Mouse (Mus musculus) hindbrain, embryonic 16.5 days (tissue): ENCODE results near the gene Ofcc1. TPM values are rescaled to one million over a fixed set of nuclear protein-coding genes. Genes with fewer than 3 reads are reported as not detected.

Source experiments
- ATAC-seq: fragments of 200-750 bp; cut with Nextera tagmentation; 2 replicates; pipeline ENCODE4 v1.8.0; 2017; ENCODE audit warnings: moderate TSS enrichment, moderate library complexity
- H3K27ac ChIP-seq: fragments of 300-500 bp; sonication (generic); 2 replicates; pipeline ENCODE4 v1.5.1; 2014; ENCODE audit warnings: low read depth, mild to moderate bottlenecking, control low read depth, low read length, moderate library complexity
- H3K27me3 ChIP-seq: fragments of 300-500 bp; sonication (generic); replicated peaks from 2 replicates; pipeline ENCODE4 v1.6.1; 2014; ENCODE audit warnings: low read length; ENCODE audit not compliant: control insufficient read depth, insufficient read depth
- H3K36me3 ChIP-seq: fragments of 300-500 bp; sonication (generic); 2 replicates; pipeline ENCODE4 v1.6.1; 2014; ENCODE audit warnings: mild to moderate bottlenecking, low read length, moderate library complexity, mixed read lengths; ENCODE audit not compliant: control insufficient read depth, insufficient read depth
- H3K4me1 ChIP-seq: fragments of 300-500 bp; sonication (generic); 2 replicates; pipeline ENCODE4 v1.6.1; 2014; ENCODE audit warnings: low read depth, low read length; ENCODE audit not compliant: control insufficient read depth, insufficient read depth
- H3K4me2 ChIP-seq: fragments of 300-500 bp; sonication (generic); 2 replicates; pipeline ENCODE4 v1.6.1; 2014; ENCODE audit warnings: mild to moderate bottlenecking, low read length, control low read depth, moderate library complexity
- H3K4me3 ChIP-seq: fragments of 300-500 bp; sonication (generic); 2 replicates; pipeline ENCODE4 v1.5.1; 2014; ENCODE audit warnings: mild to moderate bottlenecking, low read length, control low read depth, moderate library complexity
- H3K9ac ChIP-seq: fragments of 300-500 bp; sonication (generic); 2 replicates; pipeline ENCODE4 v1.6.1; 2014; ENCODE audit warnings: low read depth, mild to moderate bottlenecking, control low read depth, low read length, moderate library complexity
- H3K9me3 ChIP-seq: fragments of 300-500 bp; sonication (generic); 2 replicates; pipeline ENCODE4 v1.6.1; 2014; ENCODE audit warnings: mild to moderate bottlenecking, low read length, moderate library complexity; ENCODE audit not compliant: control insufficient read depth
- WGBS: fragments of 180-500 bp; shearing (Covaris S2); extraction: QIAGEN DNeasy Blood & Tissue Kit; methylation state at CpG from one replicate; pipeline ENCODE4 v1.1.7; 2014; 5-methylcytosine and 5-hydroxymethylcytosine counted together
- polyA plus RNA-seq: library from polyadenylated mRNA; unstranded; fragments of >200 nt; fragmentation: Nextera tagmentation; extraction: Ambion mirVana; gene quantifications from 2 replicates; pipeline ENCODE4 v1.2.1, GENCODE M21; 2015

The Ofcc1 gene
- polyA plus RNA-seq, 1 experiment from 2014 or later, result not detected

- 88% methylated on average over 6 of the region's 6 CpGs for WGBS
- Histone ChIP-seq H3K4me3 (no peak overlapping the region), H3K9me3 (no peaks in the 10 kb centered on the region), H3K27me3 (no peaks in the 10 kb centered on the region), H3K27ac (no peak overlapping the region), H3K9ac (no peak overlapping the region), H3K36me3 (no peaks in the 10 kb centered on the region), H3K4me1 (no peaks in the 10 kb centered on the region), H3K4me2 (no peak overlapping the region)
- no peak for ATAC-seq
Measured at GRCm38 (mm10) chr13:40320814-40321525, 40.3 kb downstream of the Ofcc1 start.

- H3K4me2 ChIP-seq, result no peak overlapping the region
- H3K36me3 ChIP-seq, result no peaks in the 10 kb centered on the region
- ATAC-seq, result no peak
- H3K4me1 ChIP-seq, result no peaks in the 10 kb centered on the region
- H3K4me3 ChIP-seq, result no peak overlapping the region
- 96% methylated on average over 2 of the region's 2 CpGs for whole genome bisulfite sequencing
- no peaks in the 10 kb centered on the region for H3K9me3 ChIP-seq
- no peak overlapping the region for H3K27ac ChIP-seq
- H3K9ac ChIP-seq, result no peak overlapping the region
- H3K27me3 ChIP-seq, result no peaks in the 10 kb centered on the region
Measured at GRCm38 (mm10) chr13:40317731-40318130, 43.5 kb downstream of the Ofcc1 start.

GRCm38 (mm10) chr13:40315158-40315792 lies 46.0 kb downstream of the Ofcc1 start:
- WGBS, result 79% methylated on average over 4 of the region's 4 CpGs
- H3K36me3 ChIP-seq, result no peaks in the 10 kb centered on the region
- H3K27me3 ChIP-seq, result no peaks in the 10 kb centered on the region
- no peak overlapping the region for H3K4me3 ChIP-seq
- H3K27ac ChIP-seq, result no peak overlapping the region
- H3K9me3 ChIP-seq, result no peaks in the 10 kb centered on the region
- H3K4me2 ChIP-seq, result no peak overlapping the region
- H3K4me1 ChIP-seq, result no peaks in the 10 kb centered on the region
- ATAC-seq, result no peak
- no peak overlapping the region for H3K9ac ChIP-seq

- H3K27me3 ChIP-seq, result no peaks in the 10 kb centered on the region
- H3K27ac ChIP-seq, result no peak overlapping the region
- no peak overlapping the region for H3K9ac ChIP-seq
- no peaks in the 10 kb centered on the region for H3K4me1 ChIP-seq
- 83% methylated on average over 2 of the region's 2 CpGs for WGBS
- H3K36me3 ChIP-seq, result no peaks in the 10 kb centered on the region
- ATAC-seq, result no peak
- no peak overlapping the region for H3K4me2 ChIP-seq
- no peaks in the 10 kb centered on the region for H3K9me3 ChIP-seq
- H3K4me3 ChIP-seq, result no peak overlapping the region
Measured at GRCm38 (mm10) chr13:40292891-40293290, 68.4 kb downstream of the Ofcc1 start.

GRCm38 (mm10) chr13:40290846-40291245 lies 70.4 kb downstream of the Ofcc1 start:
- no peak overlapping the region for H3K4me2 ChIP-seq
- H3K9ac ChIP-seq, result no peak overlapping the region
- no peaks in the 10 kb centered on the region for H3K27me3 ChIP-seq
- WGBS, result 60% methylated on average over 10 of the region's 10 CpGs
- no peaks in the 10 kb centered on the region for H3K36me3 ChIP-seq
- H3K9me3 ChIP-seq, result no peaks in the 10 kb centered on the region
- H3K4me1 ChIP-seq, result no peaks in the 10 kb centered on the region
- ATAC-seq, result no peak
- no peak overlapping the region for H3K27ac ChIP-seq
- no peak overlapping the region for H3K4me3 ChIP-seq

- Histone ChIP-seq H3K27me3 (no peaks in the 10 kb centered on the region), H3K4me2 (no peak overlapping the region), H3K36me3 (no peaks in the 10 kb centered on the region), H3K4me3 (no peak overlapping the region), H3K9me3 (no peaks in the 10 kb centered on the region), H3K9ac (no peak overlapping the region), H3K27ac (no peak overlapping the region), H3K4me1 (no peaks in the 10 kb centered on the region)
- 78% methylated on average over 4 of the region's 4 CpGs for WGBS
- no peak for ATAC-seq
Measured at GRCm38 (mm10) chr13:40288650-40289049, 72.6 kb downstream of the Ofcc1 start.

- Histone ChIP-seq H3K4me2 (peak overlapping the region; percentile 46), H3K9me3 (no peaks in the 10 kb centered on the region), H3K27me3 (no peaks in the 10 kb centered on the region), H3K4me1 (no peaks in the 10 kb centered on the region), H3K4me3 (peak overlapping the region; percentile 14; the same call in 1 of the 2 replicates), H3K27ac (no peak overlapping the region), H3K9ac (peak overlapping the region; percentile 17; the same call in 1 of the 2 replicates), H3K36me3 (no peaks in the 10 kb centered on the region)
- 27% methylated on average over 21 of the region's 21 CpGs for WGBS
- no peak; the same call in 1 of the 2 replicates for ATAC-seq
Measured at GRCm38 (mm10) chr13:40287266-40288002, 73.8 kb downstream of the Ofcc1 start.

- no peaks in the 10 kb centered on the region for H3K4me1 ChIP-seq
- ATAC-seq, result no peak
- no peak overlapping the region for H3K9ac ChIP-seq
- no peaks in the 10 kb centered on the region for H3K36me3 ChIP-seq
- 74% methylated on average over 15 of the region's 15 CpGs for WGBS
- no peak overlapping the region for H3K4me2 ChIP-seq
- no peaks in the 10 kb centered on the region for H3K27me3 ChIP-seq
- H3K9me3 ChIP-seq, result no peaks in the 10 kb centered on the region
- H3K4me3 ChIP-seq, result no peak overlapping the region
- H3K27ac ChIP-seq, result no peak overlapping the region
Measured at GRCm38 (mm10) chr13:40285234-40285791, 75.9 kb downstream of the Ofcc1 start.

- no peak for ATAC-seq
- 65% methylated on average over 5 of the region's 5 CpGs for WGBS
Measured at GRCm38 (mm10) chr13:40280616-40281015, 80.6 kb downstream of the Ofcc1 start.

More at GRCm38 (mm10) chr13:40280616-40281015, 80.6 kb downstream of the Ofcc1 start:
- H3K27me3 ChIP-seq, result no peaks in the 10 kb centered on the region
- no peak overlapping the region for H3K4me2 ChIP-seq
- no peaks in the 10 kb centered on the region for H3K9me3 ChIP-seq
- H3K4me3 ChIP-seq, result no peak overlapping the region
- H3K36me3 ChIP-seq, result no peaks in the 10 kb centered on the region
- H3K9ac ChIP-seq, result no peak overlapping the region
- no peaks in the 10 kb centered on the region for H3K4me1 ChIP-seq
- no peak overlapping the region for H3K27ac ChIP-seq
